Mouse (Mus musculus) B cell, adult (primary cell): ENCODE data around the gene Gm10972. TPM values are rescaled to one million over a fixed set of nuclear protein-coding genes. Genes with fewer than 3 reads are reported as not detected.

Source experiments
- total RNA-seq: library from RNA; stranded (reverse); gene quantifications from 4 replicates; pipeline ENCODE4 v1.2.4, GENCODE M21; 2023; ENCODE audit not compliant: inconsistent age

Gm10972 gene
- total RNA-seq: not detected in 4 replicates

DNA sequence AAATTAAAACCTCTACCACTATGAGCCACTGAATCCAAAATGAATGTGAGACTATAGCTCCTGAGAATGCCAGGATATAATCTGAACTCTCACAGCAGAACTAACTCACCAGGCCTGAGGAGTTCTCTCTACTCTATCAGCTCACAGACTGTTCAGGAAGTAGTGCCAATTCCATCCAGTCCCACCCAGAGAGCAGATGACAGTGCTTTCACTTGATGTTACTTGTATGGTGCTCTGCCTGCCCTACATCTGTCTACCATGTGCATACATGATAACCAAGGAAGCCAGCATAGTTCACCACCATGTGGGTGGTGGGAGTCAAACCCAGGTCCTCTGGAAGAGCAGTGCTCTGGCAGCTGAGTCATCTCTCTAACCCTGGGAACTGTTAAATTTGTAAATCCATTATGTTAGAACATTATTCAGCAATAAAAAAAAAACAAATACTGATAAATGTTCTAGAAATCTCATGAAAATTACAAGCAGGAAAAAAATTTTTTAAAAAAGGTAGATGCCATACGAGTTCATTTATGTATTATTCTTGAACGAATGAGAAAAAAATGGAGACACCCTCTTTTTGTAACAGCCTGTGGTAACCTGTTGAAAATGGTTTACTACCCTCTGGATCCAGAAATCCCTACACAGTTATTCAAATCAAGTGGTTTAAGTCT lies at the start of gene Gm10972:
Gm10972 (plus strand) TSS at position 618 of the 668 bp plus-strand sequence.

DNA sequence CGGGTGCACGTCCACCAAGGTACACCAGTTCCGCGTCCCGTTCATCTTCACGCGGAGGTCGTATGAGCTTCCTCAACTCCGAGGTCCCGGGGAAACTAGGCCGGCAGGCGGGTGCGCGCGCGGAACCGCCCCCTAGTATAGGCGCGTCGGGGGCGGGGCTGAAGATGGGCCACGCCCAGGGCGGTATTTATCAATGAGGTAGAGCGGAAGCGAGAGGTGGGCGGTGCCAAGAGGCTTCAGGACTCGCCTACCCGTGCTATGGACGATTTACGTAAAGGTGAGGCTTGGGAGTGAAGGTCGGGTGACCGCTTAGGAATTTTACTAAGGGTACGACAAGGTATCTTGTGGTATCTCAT lies 15.8 kb downstream of the Gm10972 start, which contains the start of gene Tuft1:
Tuft1 (minus strand) TSS at position 133 of the 356 bp plus-strand sequence.

Other genes starting within 250 kb of the Gm10972 start
- not detected in 4 replicates for gene Lingo4, start 244.6 kb upstream of the Gm10972 start, total RNA-seq
- 1.0 to 2.6 TPM (median 1.6 TPM) in 4 replicates for gene Tdrkh, start 229.8 kb upstream of the Gm10972 start, total RNA-seq
- 23.6 to 37.1 TPM (median 34.1 TPM) in 4 replicates for gene Mrpl9, start 199.8 kb upstream of the Gm10972 start, total RNA-seq
- gene Oaz3, start 199.2 kb upstream of the Gm10972 start, total RNA-seq: not detected in 4 replicates
- not detected in 4 replicates for gene Celf3, start 164.8 kb upstream of the Gm10972 start, total RNA-seq
- not detected in 4 replicates for gene Riiad1, start 162.8 kb upstream of the Gm10972 start, total RNA-seq
- 27.5 to 36.4 TPM (median 30.2 TPM) in 4 replicates for gene Snx27, start 60.4 kb upstream of the Gm10972 start, total RNA-seq
- 2.0 to 4.0 TPM (median 3.0 TPM) in 4 replicates for gene Tuft1, start 15.8 kb downstream of the Gm10972 start, total RNA-seq
- gene Selenbp2, start 50.4 kb downstream of the Gm10972 start, total RNA-seq: 1.3 TPM in 1 of 4 replicates, not detected in the others
- gene Cgn, start 143.4 kb downstream of the Gm10972 start, total RNA-seq: 5.8 to 7.8 TPM (median 6.8 TPM) in 4 replicates
- gene Pogz, start 194.5 kb downstream of the Gm10972 start, total RNA-seq: 77.8 to 98.2 TPM (median 88.0 TPM) in 4 replicates
- gene Psmb4, start 243.8 kb downstream of the Gm10972 start, total RNA-seq: 225 to 251 TPM (median 243 TPM) in 4 replicates